Mouse (Mus musculus) stomach, postnatal 0 days (tissue): ENCODE data around the gene Slc17a1. TPM values are rescaled to one million over a fixed set of nuclear protein-coding genes. Genes with fewer than 3 reads are reported as not detected.
A peak's percentile ranks its signal among the peaks of the same experiment; 100 is the strongest.

Source experiments
- ATAC-seq: fragments of 200-750 bp; cut with Nextera tagmentation; 2 replicates; pipeline ENCODE4 v1.8.0; 2017; ENCODE audit not compliant: low FRiP score, low TSS enrichment
- DNase-seq: peaks from one replicate; pipeline ENCODE4 v3.0.0-alpha.2; 2016; ENCODE audit warnings: low spot score
- H3K27ac ChIP-seq: fragments of 300-500 bp; sonication (generic); replicated peaks from 2 replicates; pipeline ENCODE4 v1.5.1; 2014; ENCODE audit warnings: mild to moderate bottlenecking, control low read depth
- H3K27me3 ChIP-seq: fragments of 300-500 bp; sonication (generic); 2 replicates; pipeline ENCODE4 v1.6.1; 2014; ENCODE audit warnings: low read length; ENCODE audit not compliant: control insufficient read depth, insufficient read depth
- H3K36me3 ChIP-seq: fragments of 300-500 bp; sonication (generic); 2 replicates; pipeline ENCODE4 v1.6.1; 2014; ENCODE audit warnings: low read length, mixed read lengths; ENCODE audit not compliant: control insufficient read depth, insufficient read depth
- H3K4me1 ChIP-seq: fragments of 300-500 bp; sonication (generic); replicated peaks from 2 replicates; pipeline ENCODE4 v1.6.1; 2014; ENCODE audit warnings: antibody characterized with exemption; ENCODE audit not compliant: control insufficient read depth, insufficient read depth
- H3K4me2 ChIP-seq: fragments of 300-500 bp; sonication (generic); replicated peaks from 2 replicates; pipeline ENCODE4 v1.6.1; 2014; ENCODE audit warnings: low read depth, mild to moderate bottlenecking, control low read depth, moderate library complexity
- H3K4me3 ChIP-seq: fragments of 300-500 bp; sonication (generic); 2 replicates; pipeline ENCODE4 v1.5.1; 2014; ENCODE audit warnings: low read depth, low read length, control low read depth
- H3K9ac ChIP-seq: fragments of 300-500 bp; sonication (generic); 2 replicates; pipeline ENCODE4 v1.6.1; 2014; ENCODE audit warnings: mild to moderate bottlenecking, low read length, control low read depth, mixed read lengths
- H3K9me3 ChIP-seq: fragments of 300-500 bp; sonication (generic); 2 replicates; pipeline ENCODE4 v1.6.1; 2016; ENCODE audit warnings: low read length; ENCODE audit not compliant: control insufficient read depth
- CTCF ChIP-seq: IDR thresholded peaks from 2 replicates; pipeline ENCODE4 v1.5.1; 2016; ENCODE audit warnings: antibody characterized with exemption, low read depth, mild to moderate bottlenecking, moderate library complexity
- EP300 ChIP-seq: optimal IDR thresholded peaks from 2 replicates; pipeline ENCODE3; 2016; ENCODE audit warnings: antibody characterized with exemption
- WGBS: fragments of 180-500 bp; shearing (Covaris S2); extraction: QIAGEN DNeasy Blood & Tissue Kit; methylation state at CpG from one replicate; pipeline ENCODE4 v1.1.7; 2014; 5-methylcytosine and 5-hydroxymethylcytosine counted together
- polyA plus RNA-seq: library from polyadenylated mRNA; unstranded; fragments of >200 nt; fragmentation: Nextera tagmentation; extraction: Ambion mirVana; gene quantifications from 2 replicates; pipeline ENCODE4 v1.2.1, GENCODE M21; 2015

Gene Slc17a1
- polyA plus RNA-seq, 1 experiment from 2014 or later: not detected

GRCm38 (mm10) chr13:23893269-23893593, 25.7 kb downstream of the Slc17a1 start:
- no peak overlapping the region for H3K27ac ChIP-seq
- H3K27me3 ChIP-seq: no peaks in the 10 kb centered on the region
- no peak overlapping the region for H3K4me2 ChIP-seq
- 52% methylated on average over 4 of the region's 4 CpGs for WGBS
- no peak for TF ChIP-seq EP300
- no peak for TF ChIP-seq CTCF
- H3K9ac ChIP-seq: no peak overlapping the region
- DNase-seq (no peak), ATAC-seq (no peak)
- H3K9me3 ChIP-seq: no peaks in the 10 kb centered on the region
- no peaks in the 10 kb centered on the region for H3K36me3 ChIP-seq
- no peak overlapping the region for H3K4me3 ChIP-seq
- no peaks in the 10 kb centered on the region for H3K4me1 ChIP-seq

- Histone ChIP-seq H3K36me3 (no peaks in the 10 kb centered on the region), H3K4me2 (no peak overlapping the region), H3K9ac (no peak overlapping the region), H3K27ac (no peak overlapping the region), H3K4me1 (no peaks in the 10 kb centered on the region), H3K27me3 (no peaks in the 10 kb centered on the region), H3K4me3 (no peak overlapping the region), H3K9me3 (no peaks in the 10 kb centered on the region)
- DNase-seq: no peak
- no peak for ATAC-seq
- WGBS: 43% methylated on average over 6 of the region's 6 CpGs
- TF ChIP-seq CTCF: no peak
- TF ChIP-seq EP300: no peak
Observed at GRCm38 (mm10) chr13:23898242-23898641, 30.7 kb downstream of the Slc17a1 start.

- TF ChIP-seq EP300: no peak
- no peak for TF ChIP-seq CTCF
- no peaks in the 10 kb centered on the region for H3K9me3 ChIP-seq
- H3K9ac ChIP-seq: no peak overlapping the region
- no peak overlapping the region for H3K4me2 ChIP-seq
- no peak for ATAC-seq
- no peaks in the 10 kb centered on the region for H3K27me3 ChIP-seq
- no peak overlapping the region for H3K27ac ChIP-seq
- H3K4me1 ChIP-seq: no peaks in the 10 kb centered on the region
- no peak for DNase-seq
- no peak overlapping the region for H3K4me3 ChIP-seq
- H3K36me3 ChIP-seq: no peaks in the 10 kb centered on the region
- 89% methylated on average over 5 of the region's 5 CpGs for WGBS
Observed at GRCm38 (mm10) chr13:23906906-23907305, 39.4 kb downstream of the Slc17a1 start.

- H3K36me3 ChIP-seq: no peaks in the 10 kb centered on the region
- no peak overlapping the region for H3K4me3 ChIP-seq
- H3K27ac ChIP-seq: no peak overlapping the region
- DNase-seq (no peak), ATAC-seq (no peak)
- no peak overlapping the region for H3K4me2 ChIP-seq
- H3K4me1 ChIP-seq: no peaks in the 10 kb centered on the region
- no peaks in the 10 kb centered on the region for H3K9me3 ChIP-seq
- H3K27me3 ChIP-seq: no peaks in the 10 kb centered on the region
- no peak overlapping the region for H3K9ac ChIP-seq
- TF ChIP-seq EP300 (no peak), CTCF (no peak)
- WGBS: 71% methylated on average over 5 of the region's 5 CpGs
Observed at GRCm38 (mm10) chr13:23910121-23910520, 42.6 kb downstream of the Slc17a1 start.

- no peak for ATAC-seq
- H3K4me1 ChIP-seq: no peaks in the 10 kb centered on the region
- H3K27ac ChIP-seq: no peak overlapping the region
- H3K4me3 ChIP-seq: no peak overlapping the region
- no peak overlapping the region for H3K4me2 ChIP-seq
- H3K9me3 ChIP-seq: no peaks in the 10 kb centered on the region
- no peak for TF ChIP-seq EP300
- no peak for TF ChIP-seq CTCF
- H3K27me3 ChIP-seq: no peaks in the 10 kb centered on the region
- H3K9ac ChIP-seq: no peak overlapping the region
- no peak for DNase-seq
- WGBS: 83% methylated on average over 5 of the region's 5 CpGs
- no peaks in the 10 kb centered on the region for H3K36me3 ChIP-seq
Observed at GRCm38 (mm10) chr13:23911335-23911734, 43.8 kb downstream of the Slc17a1 start.

GRCm38 (mm10) chr13:23913791-23914306, 46.3 kb downstream of the Slc17a1 start:
- H3K4me1 ChIP-seq: no peaks in the 10 kb centered on the region
- no peaks in the 10 kb centered on the region for H3K27me3 ChIP-seq
- H3K9me3 ChIP-seq: no peaks in the 10 kb centered on the region
- TF ChIP-seq EP300 (no peak), CTCF (no peak)
- H3K9ac ChIP-seq: no peak overlapping the region
- no peaks in the 10 kb centered on the region for H3K36me3 ChIP-seq
- H3K27ac ChIP-seq: no peak overlapping the region
- DNase-seq (no peak), ATAC-seq (peak; percentile 70)
- H3K4me3 ChIP-seq: no peak overlapping the region
- 40% methylated on average over 6 of the region's 6 CpGs for WGBS
- no peak overlapping the region for H3K4me2 ChIP-seq
